Mouse (Mus musculus) natural killer cell, adult 2 months (primary cell): ENCODE data around the gene Avpr2.
A peak's percentile ranks its signal among the peaks of the same experiment; 100 is the strongest.

Source experiments
- DNase-seq, 2 experiments: peaks; one replicate each; pipeline ENCODE4 v3.0.0; 2022; ENCODE audit warnings: low spot score in 2 of 2

Gene Avpr2

GRCm38 (mm10) chrX:73891551-73892152 is at the start of gene Avpr2:
TSS of gene Avpr2 (plus strand) at chrX:73892102.
- DNase-seq = no peak

DNA sequence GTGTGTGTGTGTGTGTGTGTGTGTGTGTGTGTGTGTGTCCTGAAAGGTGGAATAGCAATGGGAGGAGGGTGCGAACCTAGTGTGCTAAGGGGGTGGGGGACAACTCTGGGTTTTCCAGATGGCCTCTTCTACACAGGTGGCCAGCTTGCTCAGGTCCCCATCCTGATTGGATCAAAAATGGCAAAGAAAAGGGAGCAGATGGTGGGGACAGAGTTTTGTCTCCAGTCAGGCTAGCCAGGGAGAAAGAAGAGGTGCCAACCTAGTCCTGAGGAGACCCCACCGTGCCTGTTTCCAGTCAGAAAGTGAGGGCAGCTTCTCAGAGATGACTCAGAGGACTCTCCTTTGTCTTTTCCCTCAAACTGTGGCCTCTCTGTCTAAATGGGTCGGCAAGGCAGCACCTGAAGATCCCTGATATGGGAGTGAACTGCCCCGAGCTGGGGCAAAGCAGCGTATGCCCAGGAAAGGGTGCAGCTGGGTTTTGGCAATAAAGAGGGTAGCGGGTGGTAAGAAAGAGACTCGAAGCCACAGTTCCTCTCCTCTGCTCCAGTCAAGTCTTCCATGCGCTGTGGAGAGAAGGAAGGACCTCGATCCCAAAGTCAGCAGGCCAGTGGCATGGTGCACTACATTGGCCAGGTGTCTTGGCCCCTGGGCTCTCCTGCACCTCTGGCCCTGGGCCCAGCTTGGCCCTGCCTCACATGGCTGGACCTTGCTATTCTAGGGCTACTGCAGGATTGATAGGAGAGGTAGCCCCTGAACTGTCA is 37.4 kb upstream of the Avpr2 start:
- no peak for DNase-seq

DNA sequence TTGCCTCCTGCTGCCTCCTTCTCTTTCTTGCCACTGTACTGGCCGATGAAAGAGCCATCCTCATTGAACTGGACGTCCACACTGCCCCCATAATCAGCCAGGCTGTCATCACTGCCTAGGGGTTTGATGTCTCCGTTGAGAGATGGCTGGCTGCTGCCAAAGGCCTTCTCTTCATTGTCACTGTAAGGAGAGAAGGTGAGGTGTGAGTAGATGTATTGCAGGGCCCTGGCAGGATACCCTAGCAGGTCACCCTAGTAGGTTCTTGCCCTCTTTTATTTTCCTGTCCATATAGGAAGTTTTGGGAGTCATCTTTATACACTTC is 36.9 kb upstream of the Avpr2 start:
- no peak for DNase-seq

GRCm38 (mm10) chrX:73864692-73865091 is 27.2 kb upstream of the Avpr2 start:
- DNase-seq = no peak

DNA sequence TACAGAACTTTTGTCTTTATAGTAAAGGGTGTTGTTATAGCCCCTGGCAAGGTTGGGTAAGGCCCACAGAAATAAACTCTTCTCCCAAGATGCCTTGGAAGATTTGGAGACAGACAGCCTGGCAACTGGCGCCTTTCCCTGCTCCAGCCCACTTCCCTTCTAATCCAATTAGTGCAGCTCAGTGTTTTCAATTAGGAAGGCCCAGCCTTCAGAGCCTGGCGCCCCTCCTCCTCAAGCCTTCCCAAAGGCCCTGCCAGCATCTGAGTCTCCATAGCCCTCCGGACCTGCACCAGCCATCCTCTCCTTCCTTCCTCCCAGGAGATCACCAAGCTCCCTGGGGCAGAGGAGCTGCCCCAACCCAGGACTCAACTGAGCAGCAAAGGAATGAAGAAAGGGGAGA is 24.6 kb upstream of the Avpr2 start:
- DNase-seq = no peak

DNA sequence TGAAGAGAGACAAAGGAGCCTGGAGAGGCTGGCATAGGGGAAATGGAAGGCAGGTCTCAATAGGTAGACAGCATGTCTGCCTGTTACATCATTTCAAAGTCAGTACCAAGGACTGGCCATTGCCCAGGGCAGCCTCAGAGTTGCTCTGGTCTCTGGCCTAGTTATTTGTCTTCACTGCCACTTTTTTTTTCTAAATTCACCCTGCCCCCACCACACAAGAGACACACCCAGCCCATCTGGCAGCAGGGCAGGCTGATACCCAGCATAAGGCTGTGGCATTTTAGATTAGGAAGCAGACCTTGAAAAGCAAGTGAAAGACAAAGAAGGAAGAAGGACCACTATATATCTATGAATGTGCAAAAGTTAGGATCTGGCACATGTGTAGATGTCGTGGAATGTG is 24.1 kb upstream of the Avpr2 start:
- DNase-seq = no peak

- no peak for DNase-seq
Observed at GRCm38 (mm10) chrX:73869334-73869733, 22.6 kb upstream of the Avpr2 start.

- no peak for DNase-seq
Observed at GRCm38 (mm10) chrX:73871474-73871873, 20.4 kb upstream of the Avpr2 start.

- no peak for DNase-seq
Observed at GRCm38 (mm10) chrX:73871956-73872355, 19.9 kb upstream of the Avpr2 start.

DNA sequence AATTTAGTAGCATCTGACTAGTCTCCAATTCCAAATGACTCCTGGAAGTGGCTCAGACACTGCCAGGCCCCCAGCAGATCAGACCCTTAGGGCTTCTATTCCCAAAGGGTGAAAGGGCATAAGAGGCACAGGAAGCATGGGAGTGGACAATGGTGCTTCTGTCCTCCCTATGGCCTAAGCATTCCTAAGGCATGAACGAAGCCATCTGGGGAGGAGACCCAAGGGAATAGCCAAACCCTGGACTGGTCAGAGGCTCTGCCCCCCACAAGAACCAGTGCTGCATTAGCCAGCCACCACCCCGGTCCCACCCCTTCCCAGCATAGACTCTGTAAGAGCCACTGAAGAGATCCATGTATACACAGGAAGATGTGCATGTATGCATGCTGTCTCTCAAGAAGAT is 16.0 kb upstream of the Avpr2 start:
- DNase-seq = no peak

GRCm38 (mm10) chrX:73877014-73877413 is 14.9 kb upstream of the Avpr2 start:
- DNase-seq = no peak

GRCm38 (mm10) chrX:73880194-73881035 is 11.5 kb upstream of the Avpr2 start:
- peak; percentile 30 to 52 for DNase-seq

- DNase-seq = no peak
Observed at GRCm38 (mm10) chrX:73881036-73881427, 10.9 kb upstream of the Avpr2 start.

- DNase-seq = no peak
Observed at GRCm38 (mm10) chrX:73881463-73881862, 10.4 kb upstream of the Avpr2 start.

- no peak for DNase-seq
Observed at GRCm38 (mm10) chrX:73892833-73893232, 931 bp downstream of the Avpr2 start.

DNA sequence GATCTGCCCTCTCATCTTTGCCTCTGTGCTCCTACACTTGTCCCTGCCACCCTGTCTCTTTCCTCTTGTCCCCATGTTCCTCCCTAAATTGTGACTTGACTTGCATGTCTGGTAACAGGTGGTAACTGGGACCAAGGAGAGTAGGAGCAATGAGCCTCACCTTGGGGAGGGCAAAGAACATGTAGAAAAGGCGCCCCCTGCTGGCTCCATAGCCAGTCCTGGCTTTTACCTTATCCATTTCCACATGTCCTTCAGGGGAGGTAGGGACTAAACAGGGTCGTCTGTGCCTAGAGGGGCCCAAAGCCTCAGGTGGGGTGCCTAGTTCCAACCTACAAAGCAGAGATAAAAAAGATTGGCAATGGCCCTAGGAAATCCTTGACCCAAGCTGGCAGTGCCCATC is 3.8 kb downstream of the Avpr2 start, which contains the start of gene L1cam:
Gene L1cam (minus strand): TSS at position 387 of the 400 bp plus-strand sequence.
- DNase-seq = peak; percentile 33 to 57

DNA sequence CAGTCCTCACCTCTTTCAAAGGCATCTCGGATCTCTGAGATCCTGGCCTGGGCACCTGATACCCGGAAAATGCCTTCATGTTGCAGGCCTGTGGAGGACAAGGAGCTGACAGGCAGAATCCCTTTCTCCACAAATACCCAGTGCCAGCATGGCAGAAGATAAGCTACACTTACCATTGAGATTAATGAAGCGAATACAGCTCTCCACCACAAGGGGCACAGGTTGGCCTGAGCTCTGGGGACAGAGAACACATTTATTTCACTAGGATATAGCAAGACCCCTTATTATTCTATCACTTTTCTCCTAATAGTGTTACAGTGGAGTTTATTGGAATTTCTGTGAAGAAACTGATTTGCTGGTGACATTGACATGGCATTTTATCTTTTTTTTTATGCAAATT is 6.1 kb downstream of the Avpr2 start:
- DNase-seq = no peak

GRCm38 (mm10) chrX:73910049-73910448 is 18.1 kb downstream of the Avpr2 start:
- no peak for DNase-seq

- DNase-seq = peak in 1 of 2 experiments; percentile 3
Observed at GRCm38 (mm10) chrX:73910451-73910850, 18.5 kb downstream of the Avpr2 start.

- peak; percentile 34 to 39 for DNase-seq
Observed at GRCm38 (mm10) chrX:73911156-73911555, 19.3 kb downstream of the Avpr2 start.

DNA sequence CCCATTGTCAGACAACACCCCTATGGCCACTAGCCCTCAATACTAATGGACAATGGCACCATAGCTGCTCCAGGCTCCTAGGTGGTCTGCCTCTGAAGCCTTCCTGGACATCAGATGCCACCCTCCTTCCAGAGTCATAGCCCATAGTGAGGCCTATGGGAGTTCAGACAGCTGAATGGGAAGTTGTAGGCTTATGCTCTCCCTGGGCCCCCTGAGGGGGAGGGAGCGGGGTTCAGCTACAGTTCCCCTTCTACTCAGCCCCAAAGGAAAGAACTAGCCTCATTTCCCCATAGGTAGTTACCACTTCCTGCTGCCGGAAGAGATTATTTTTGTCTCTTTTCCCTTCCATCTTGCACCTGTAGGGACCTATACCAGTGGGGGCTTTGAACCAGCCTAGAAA is 19.7 kb downstream of the Avpr2 start:
- peak; percentile 14 to 41 for DNase-seq

GRCm38 (mm10) chrX:73914827-73915703 is 23.2 kb downstream of the Avpr2 start:
- DNase-seq = peak; percentile 89 to 94
